Mouse (Mus musculus) midbrain, embryonic 11.5 days (tissue): Measurements from ENCODE around the gene Lcn2. TPM values are rescaled to one million over a fixed set of nuclear protein-coding genes. Genes with fewer than 3 reads are reported as not detected.

Experiments used
- ATAC-seq: fragments of 200-750 bp; cut with Nextera tagmentation; 2 replicates; pipeline ENCODE4 v1.8.0; 2017; ENCODE audit warnings: moderate TSS enrichment, moderate library complexity; ENCODE audit not compliant: low FRiP score
- DNase-seq: peaks from one replicate; pipeline ENCODE4 v3.0.0; 2015; ENCODE audit warnings: low spot score; ENCODE audit errors: missing footprints
- H3K27ac ChIP-seq: fragments of 300-500 bp; sonication (generic); 2 replicates; pipeline ENCODE4 v1.5.1; 2014; ENCODE audit warnings: low read depth, low read length
- H3K27me3 ChIP-seq: fragments of 300-500 bp; sonication (generic); 2 replicates; pipeline ENCODE4 v1.6.1; 2014; ENCODE audit warnings: mild to moderate bottlenecking, low read length, moderate library complexity, mixed read lengths; ENCODE audit not compliant: control insufficient read depth, insufficient read depth
- H3K36me3 ChIP-seq: fragments of 300-500 bp; sonication (generic); 2 replicates; pipeline ENCODE4 v1.6.1; 2014; ENCODE audit warnings: mild to moderate bottlenecking, low read length, moderate library complexity, mixed read lengths; ENCODE audit not compliant: control insufficient read depth, insufficient read depth
- H3K4me1 ChIP-seq: fragments of 300-500 bp; sonication (generic); 2 replicates; pipeline ENCODE4 v1.6.1; 2014; ENCODE audit warnings: low read length; ENCODE audit not compliant: control insufficient read depth, insufficient read depth
- H3K4me2 ChIP-seq: fragments of 300-500 bp; sonication (generic); 2 replicates; pipeline ENCODE4 v1.6.1; 2014; ENCODE audit warnings: mild to moderate bottlenecking, moderate library complexity
- H3K4me3 ChIP-seq: fragments of 300-500 bp; sonication (generic); 2 replicates; pipeline ENCODE4 v1.5.1; 2014; ENCODE audit warnings: low read depth, low read length
- H3K9ac ChIP-seq: fragments of 300-500 bp; sonication (generic); 2 replicates; pipeline ENCODE4 v1.6.1; 2014; ENCODE audit warnings: low read length
- H3K9me3 ChIP-seq: fragments of 300-500 bp; sonication (generic); 2 replicates; pipeline ENCODE4 v1.6.1; 2016; ENCODE audit warnings: low read length; ENCODE audit not compliant: control insufficient read depth
- WGBS: fragments of 180-500 bp; shearing (Covaris S2); extraction: QIAGEN DNeasy Blood & Tissue Kit; methylation state at CpG from one replicate; pipeline ENCODE4 v1.1.7; 2014; 5-methylcytosine and 5-hydroxymethylcytosine counted together
- polyA plus RNA-seq: library from polyadenylated mRNA; unstranded; fragments of >200 nt; fragmentation: Nextera tagmentation; extraction: Ambion mirVana; gene quantifications from 2 replicates; pipeline ENCODE4 v1.2.1, GENCODE M21; 2014

Lcn2 gene
- polyA plus RNA-seq, 1 experiment from 2014 or later, result 0.30 TPM

DNA sequence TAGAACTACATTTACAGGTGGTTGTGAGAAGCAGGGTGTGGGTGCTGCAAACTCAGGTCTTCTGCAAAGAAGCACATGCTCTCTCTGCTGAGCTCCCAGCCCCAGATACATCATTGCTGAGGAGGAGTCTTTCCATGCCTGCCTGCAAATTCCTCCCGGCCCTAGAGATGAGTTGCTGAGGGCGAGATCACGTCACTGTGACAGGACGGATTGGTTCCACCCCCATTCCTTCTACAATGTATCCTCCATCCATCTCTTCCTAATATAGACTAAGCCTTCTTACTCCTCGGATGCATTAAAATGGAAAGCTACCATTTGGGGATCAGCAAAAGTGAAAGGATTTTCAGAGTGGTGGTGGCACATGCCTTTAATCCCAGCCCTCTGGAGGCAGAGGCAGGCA, 37.5 kb upstream of the Lcn2 start:
- Histone ChIP-seq H3K27me3 (no peaks in the 10 kb centered on the region), H3K36me3 (peaks cover 6% of the 10 kb centered on the region)
- 83% methylated on average over 5 of the region's 5 CpGs for WGBS

DNA sequence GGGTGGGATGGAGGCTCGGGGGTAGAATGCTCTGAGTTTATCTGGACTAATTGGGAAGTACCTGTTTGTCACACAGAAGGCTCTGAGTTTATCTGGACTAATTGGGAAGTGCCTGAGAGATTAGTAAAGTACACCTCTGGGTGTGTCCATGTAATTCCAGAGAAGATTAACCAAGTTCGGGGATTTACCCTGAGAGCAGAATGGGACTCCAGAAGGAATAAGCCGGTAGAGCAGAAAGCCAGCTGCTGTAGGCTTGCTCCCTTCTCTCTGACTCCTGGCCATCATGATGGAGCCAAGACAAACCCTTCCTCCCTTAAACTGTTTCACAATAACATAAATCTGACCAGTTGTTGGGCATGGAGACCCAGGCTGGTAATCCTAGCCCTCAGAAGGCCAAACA, 36.7 kb upstream of the Lcn2 start:
- peaks cover 29% of the 10 kb centered on the region for H3K4me1 ChIP-seq
- H3K4me3 ChIP-seq, result no peak overlapping the region
- no peak overlapping the region for H3K9ac ChIP-seq
- no peak overlapping the region for H3K4me2 ChIP-seq
- H3K9me3 ChIP-seq, result no peaks in the 10 kb centered on the region
- peak; percentile 80 for DNase-seq
- 40% methylated on average over 3 of the region's 3 CpGs for WGBS
- H3K27me3 ChIP-seq, result no peaks in the 10 kb centered on the region
- peaks cover 6% of the 10 kb centered on the region for H3K36me3 ChIP-seq
- no peak for ATAC-seq
- H3K27ac ChIP-seq, result peak overlapping the region; percentile 25; the same call in 1 of the 2 replicates

More for the DNA sequence above, 37.5 kb upstream of the Lcn2 start:
- Histone ChIP-seq H3K27ac (no peak overlapping the region), H3K4me1 (peaks cover 37% of the 10 kb centered on the region), H3K4me3 (no peak overlapping the region), H3K9ac (no peak overlapping the region), H3K9me3 (no peaks in the 10 kb centered on the region), H3K4me2 (no peak overlapping the region)
- ATAC-seq, result no peak
- peak; percentile 26 for DNase-seq

DNA sequence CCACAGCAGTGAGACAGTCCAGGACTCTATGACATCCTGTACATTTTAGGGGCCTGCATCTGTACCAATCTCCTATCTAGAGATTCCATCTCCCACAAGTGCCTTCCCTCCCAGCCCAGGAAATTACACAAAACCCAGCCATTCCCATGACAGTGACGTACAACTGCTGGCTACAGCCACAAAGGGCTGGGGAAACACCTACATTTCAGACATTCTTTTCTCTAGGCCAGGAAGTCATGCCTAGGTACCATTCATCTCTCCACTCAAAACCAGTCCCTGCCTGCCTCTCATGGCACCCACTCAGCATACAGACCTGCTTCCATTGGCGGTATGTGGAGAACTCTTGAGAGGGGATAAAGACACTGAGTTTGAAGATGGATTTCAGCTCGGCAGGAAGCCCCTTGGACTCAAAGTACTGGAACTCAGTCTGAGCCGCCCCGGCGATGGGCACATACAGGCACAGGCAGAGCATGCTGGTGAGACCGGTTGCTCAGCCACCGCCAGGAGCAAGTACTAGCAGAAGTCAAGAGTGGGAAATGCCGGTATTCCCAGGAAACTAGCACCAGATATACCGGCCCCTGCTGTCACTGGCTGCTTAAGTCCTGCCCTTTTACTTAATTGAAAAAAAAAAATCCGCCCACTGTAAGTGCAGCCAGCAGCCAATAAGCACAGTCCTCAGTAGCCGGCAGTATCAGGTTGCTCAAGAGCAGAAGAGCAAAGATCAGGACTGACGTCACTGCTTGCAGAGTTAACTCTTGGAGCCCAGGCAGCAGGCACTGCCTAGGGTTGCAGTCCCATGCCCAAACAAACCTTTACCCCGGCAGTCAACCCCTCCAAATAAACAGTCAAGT, 35.7 kb upstream of the Lcn2 start:
- DNase-seq (peak; percentile 92), ATAC-seq (peak; percentile 96)
- Histone ChIP-seq H3K27ac (no peak overlapping the region), H3K9ac (peak overlapping the region; percentile 2; the same call in 1 of the 2 replicates), H3K4me2 (peak overlapping the region; percentile 36), H3K27me3 (no peaks in the 10 kb centered on the region), H3K9me3 (no peaks in the 10 kb centered on the region), H3K36me3 (peaks cover 7% of the 10 kb centered on the region), H3K4me3 (peak overlapping the region; percentile 8), H3K4me1 (peaks cover 23% of the 10 kb centered on the region)
- WGBS, result 2% methylated on average over 14 of the region's 14 CpGs

DNA sequence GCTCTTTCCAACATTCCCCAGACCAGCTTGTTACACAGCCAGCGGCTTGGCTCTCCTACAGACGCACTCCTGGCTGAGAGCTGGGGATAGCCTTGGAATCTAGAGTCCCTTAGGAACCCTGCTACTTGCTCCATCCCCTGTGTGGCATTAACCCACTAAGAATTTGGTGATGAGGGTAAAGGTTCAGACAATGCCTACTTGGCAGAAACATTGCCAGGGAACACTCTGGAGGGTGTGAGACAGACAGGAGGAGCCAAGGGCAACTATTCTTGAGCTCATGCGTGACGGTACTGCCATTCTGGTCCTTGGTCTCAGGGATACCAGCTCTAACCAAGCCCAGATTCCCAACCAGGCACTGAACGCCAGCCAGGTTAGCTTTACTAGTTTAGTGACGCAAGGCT, 33.8 kb upstream of the Lcn2 start:
- no peaks in the 10 kb centered on the region for H3K27me3 ChIP-seq
- H3K9me3 ChIP-seq, result no peaks in the 10 kb centered on the region
- peaks cover 16% of the 10 kb centered on the region for H3K36me3 ChIP-seq
- DNase-seq, result peak; percentile 17
- peaks cover 17% of the 10 kb centered on the region for H3K4me1 ChIP-seq
- H3K9ac ChIP-seq, result no peak overlapping the region
- no peak overlapping the region for H3K4me3 ChIP-seq
- 97% methylated on average over 6 of the region's 6 CpGs for WGBS
- ATAC-seq, result no peak
- H3K27ac ChIP-seq, result no peak overlapping the region
- no peak overlapping the region for H3K4me2 ChIP-seq

DNA sequence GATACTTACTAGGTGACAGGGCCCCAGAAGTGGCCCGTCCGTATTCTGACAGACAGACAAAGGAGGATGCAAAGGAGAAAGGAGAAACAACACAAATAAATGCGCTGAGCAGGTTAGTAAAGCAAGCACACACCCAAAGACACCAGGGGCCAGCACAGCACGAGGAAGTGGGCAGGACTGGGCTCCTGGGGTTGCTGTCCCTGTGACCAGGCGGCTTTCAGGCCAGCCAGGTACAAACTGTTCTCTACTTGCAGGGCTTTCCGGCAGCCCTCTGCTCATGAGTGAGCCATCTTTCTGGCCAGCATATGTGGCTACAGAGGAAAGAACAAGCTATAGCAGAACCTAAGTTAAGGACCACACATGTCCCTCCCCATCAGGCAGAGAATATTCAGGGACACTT, 32.6 kb upstream of the Lcn2 start:
- H3K4me1 ChIP-seq, result peaks cover 17% of the 10 kb centered on the region
- no peak overlapping the region for H3K27ac ChIP-seq
- H3K36me3 ChIP-seq, result peaks cover 25% of the 10 kb centered on the region
- H3K4me2 ChIP-seq, result no peak overlapping the region
- H3K4me3 ChIP-seq, result no peak overlapping the region
- no peak overlapping the region for H3K9ac ChIP-seq
- 87% methylated on average over 6 of the region's 6 CpGs for WGBS
- no peaks in the 10 kb centered on the region for H3K9me3 ChIP-seq
- no peak for ATAC-seq
- H3K27me3 ChIP-seq, result no peaks in the 10 kb centered on the region
- DNase-seq, result no peak

DNA sequence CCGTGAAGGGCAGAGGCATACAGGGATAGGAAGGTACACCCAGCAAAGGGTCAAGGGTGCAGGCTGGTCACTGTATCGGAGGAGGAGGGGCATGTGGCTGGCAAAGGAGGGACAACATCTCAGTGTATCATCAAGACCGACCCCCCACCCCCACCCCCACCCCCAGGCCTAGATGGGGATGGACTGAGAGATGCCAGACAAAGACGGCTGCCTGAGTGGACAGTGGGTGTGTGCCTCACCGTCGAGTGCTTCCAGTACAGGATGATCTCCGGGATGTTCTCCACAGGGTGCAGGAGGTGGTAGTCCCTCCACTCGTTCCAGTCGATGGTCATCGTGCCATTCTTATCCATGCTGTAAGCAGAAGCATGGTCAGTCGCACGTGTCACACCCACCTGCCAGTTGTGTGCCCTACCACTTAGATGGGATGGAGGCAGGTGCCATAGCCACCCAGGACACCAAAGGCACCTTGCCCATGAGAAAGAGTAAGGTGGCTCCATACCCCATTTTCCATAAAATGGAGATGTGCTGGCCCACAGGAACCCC, 32.1 kb upstream of the Lcn2 start:
- DNase-seq, result peak; percentile 57
- peaks cover 30% of the 10 kb centered on the region for H3K36me3 ChIP-seq
- H3K4me1 ChIP-seq, result peaks cover 17% of the 10 kb centered on the region
- H3K9me3 ChIP-seq, result no peaks in the 10 kb centered on the region
- no peak overlapping the region for H3K9ac ChIP-seq
- ATAC-seq, result no peak
- no peaks in the 10 kb centered on the region for H3K27me3 ChIP-seq
- H3K4me3 ChIP-seq, result no peak overlapping the region
- H3K4me2 ChIP-seq, result no peak overlapping the region
- H3K27ac ChIP-seq, result no peak overlapping the region
- 92% methylated on average over 12 of the region's 12 CpGs for WGBS

DNA sequence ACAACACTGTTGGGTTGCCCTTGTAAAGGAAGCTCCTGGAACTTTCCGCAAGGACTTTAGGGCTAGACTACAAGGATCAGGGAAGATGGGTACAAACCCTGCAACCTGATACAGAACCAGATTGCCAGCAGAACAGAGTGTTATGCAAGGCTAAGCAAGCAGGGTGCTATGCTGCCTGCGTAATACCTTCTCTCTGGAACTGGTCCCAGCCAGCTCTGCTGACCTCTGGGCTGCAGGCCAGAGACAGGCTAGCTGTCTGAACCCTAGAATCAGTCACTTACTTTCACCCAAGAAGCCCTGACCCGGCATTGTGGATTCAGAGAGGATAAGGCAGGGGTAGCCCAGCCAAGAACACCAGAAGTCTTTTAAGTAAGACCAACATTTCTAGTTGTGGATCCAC, 31.3 kb upstream of the Lcn2 start:
- Histone ChIP-seq H3K4me2 (no peak overlapping the region), H3K9ac (no peak overlapping the region), H3K4me1 (peaks cover 10% of the 10 kb centered on the region), H3K36me3 (peaks cover 33% of the 10 kb centered on the region), H3K27ac (no peak overlapping the region), H3K27me3 (no peaks in the 10 kb centered on the region), H3K9me3 (no peaks in the 10 kb centered on the region), H3K4me3 (no peak overlapping the region)
- 86% methylated on average over 3 of the region's 3 CpGs for WGBS
- DNase-seq (peak; percentile 33), ATAC-seq (no peak)

DNA sequence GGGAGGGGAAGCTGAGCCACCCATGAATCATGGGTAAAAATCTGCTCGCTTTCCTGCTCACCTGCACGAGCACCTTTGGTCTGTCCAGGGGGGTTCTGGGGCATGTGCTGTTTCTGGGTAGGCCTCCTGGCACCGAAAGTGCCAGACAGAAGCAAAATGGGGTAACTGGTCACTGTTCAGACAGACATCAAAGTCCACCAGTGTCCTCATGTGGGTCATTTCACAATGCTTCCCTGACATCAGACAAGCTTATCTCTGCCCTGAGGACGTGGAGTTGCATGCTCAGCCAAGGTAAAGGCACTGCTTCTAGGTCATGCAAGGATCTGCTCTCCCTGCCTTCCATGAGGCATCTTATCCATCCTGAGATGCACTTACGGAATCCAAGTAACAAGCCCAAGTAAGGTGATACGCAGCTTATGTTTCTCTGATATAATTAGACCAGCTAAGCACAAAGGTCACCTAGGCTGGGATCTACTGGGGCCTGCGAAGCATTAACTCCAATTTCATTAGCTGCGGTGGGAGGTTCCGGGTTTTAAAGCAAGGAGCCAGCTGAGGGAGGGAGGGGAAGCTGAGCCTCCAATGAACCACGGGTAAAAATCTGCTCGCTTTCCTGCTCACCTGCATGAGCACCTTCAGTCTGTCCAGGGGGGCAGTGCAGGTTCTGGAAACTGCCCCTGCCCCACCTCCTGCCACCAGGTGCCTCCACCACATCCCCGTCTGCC, 30.5 kb upstream of the Lcn2 start:
- Histone ChIP-seq H3K27me3 (no peaks in the 10 kb centered on the region), H3K9ac (no peak overlapping the region), H3K4me1 (peaks cover 7% of the 10 kb centered on the region), H3K27ac (no peak overlapping the region), H3K4me3 (no peak overlapping the region), H3K36me3 (peaks cover 36% of the 10 kb centered on the region), H3K9me3 (no peaks in the 10 kb centered on the region), H3K4me2 (no peak overlapping the region)
- 90% methylated on average over 12 of the region's 12 CpGs for WGBS
- DNase-seq (no peak), ATAC-seq (no peak)

DNA sequence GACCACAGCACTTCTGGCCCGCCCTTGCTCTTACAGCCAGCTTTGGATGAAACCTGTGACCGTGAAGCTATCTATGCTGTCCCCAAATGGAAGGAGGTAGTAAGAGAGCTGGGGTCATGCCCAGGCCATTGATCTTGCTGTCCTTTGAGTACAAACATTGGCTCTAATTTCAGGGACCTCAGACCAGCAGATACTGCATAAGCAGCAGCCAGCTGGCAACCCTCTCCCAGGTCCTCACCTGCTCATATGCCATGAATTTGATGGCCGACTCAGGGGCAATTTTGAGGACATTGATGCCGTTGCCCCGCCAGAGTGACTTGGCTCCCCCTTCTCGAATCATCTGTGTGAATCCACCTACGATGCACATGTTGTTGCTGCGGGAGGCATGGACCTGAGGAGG, 29.4 kb upstream of the Lcn2 start:
- WGBS, result 93% methylated on average over 8 of the region's 8 CpGs
- H3K4me3 ChIP-seq, result no peak overlapping the region
- no peak overlapping the region for H3K27ac ChIP-seq
- no peak for DNase-seq
- H3K27me3 ChIP-seq, result no peaks in the 10 kb centered on the region
- ATAC-seq, result no peak
- no peaks in the 10 kb centered on the region for H3K4me1 ChIP-seq
- H3K9ac ChIP-seq, result no peak overlapping the region
- no peaks in the 10 kb centered on the region for H3K9me3 ChIP-seq
- no peak overlapping the region for H3K4me2 ChIP-seq
- peaks cover 36% of the 10 kb centered on the region for H3K36me3 ChIP-seq
